Mouse (Mus musculus): Measurements from ENCODE around the gene Osbpl3. TPM values are rescaled to one million over a fixed set of nuclear protein-coding genes. Genes with fewer than 3 reads are reported as not detected.

Osbpl3 gene
- total and polyA plus RNA-seq, 3 experiments: 12.8 to 26.5 (median 25.4) TPM

DNA sequence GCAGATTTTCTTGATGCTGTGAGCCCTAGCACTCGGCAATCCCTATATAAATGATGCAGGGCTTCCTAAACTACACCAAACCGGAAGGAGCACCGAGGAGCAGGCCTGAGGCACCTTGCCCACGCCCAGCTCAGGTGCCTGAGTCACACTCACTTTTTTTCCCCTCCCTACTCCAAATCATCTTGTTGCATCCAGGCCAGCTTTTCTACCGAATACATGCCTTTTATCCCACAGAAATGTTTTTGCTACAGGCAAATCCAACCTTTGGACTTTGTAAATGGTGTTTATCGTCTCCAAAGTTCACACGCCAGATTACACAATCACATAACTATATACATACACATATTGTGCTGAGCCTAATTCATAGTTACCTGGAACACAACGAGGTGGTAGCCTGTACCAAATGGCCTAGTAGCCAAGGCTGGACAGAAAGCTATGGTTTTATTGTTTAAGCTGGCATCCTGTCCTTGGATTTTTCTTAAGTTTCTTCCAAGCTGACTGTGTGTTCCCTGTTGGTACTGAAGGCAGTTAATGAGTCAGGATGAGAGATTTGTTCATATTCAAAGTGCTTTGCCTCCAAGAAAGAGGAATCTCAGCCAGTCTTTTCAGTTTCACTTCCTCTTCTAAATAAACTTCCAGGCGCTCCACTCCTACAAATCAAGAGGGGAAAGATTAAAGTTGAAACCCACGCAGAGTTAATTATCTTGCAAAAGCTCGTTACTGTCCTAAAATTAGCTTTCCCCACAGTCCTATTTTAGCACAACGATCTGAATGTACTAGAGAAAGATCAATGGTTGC, 1.7 kb upstream of the Osbpl3 start:
- H3K4me1 ChIP-seq (ENCODE audit: control insufficient read depth, insufficient read depth, low read length): peaks cover 2% of the 10 kb centered on the region
- H3K9ac ChIP-seq (ENCODE audit: low read depth, low read length): no peak overlapping the region
- no peaks in the 10 kb centered on the region for H3K79me2 ChIP-seq (replicated peaks; ENCODE audit: control insufficient read depth, insufficient read depth, low read length)
- intact Hi-C loops (cut with DNase I): loop anchor here (5.0 kb wide), 4 partner anchors 45 to 145 kb away; no protein-coding TSS in a partner anchor
- TF ChIP-seq POLR2A (IDR thresholded peaks at IDR 0.05; ENCODE audit: insufficient read depth, low read depth, low read length) (no peak), CTCF (IDR thresholded peaks at IDR 0.05) (no peak), EP300 (IDR thresholded peaks at IDR 0.05; ENCODE audit: insufficient read depth, low read depth, low read length) (no peak)
- H3K27ac ChIP-seq: no peak overlapping the region
- DNase-seq: no peak
- H3K27me3 ChIP-seq (ENCODE audit: control insufficient read depth, insufficient read depth, low read length): no peaks in the 10 kb centered on the region
- H3K4me3 ChIP-seq: no peak overlapping the region
- H3K36me3 ChIP-seq (ENCODE audit: control insufficient read depth, insufficient read depth, low read length): no peaks in the 10 kb centered on the region
- WGBS: 76% methylated on average over 12 of the region's 12 CpGs

DNA sequence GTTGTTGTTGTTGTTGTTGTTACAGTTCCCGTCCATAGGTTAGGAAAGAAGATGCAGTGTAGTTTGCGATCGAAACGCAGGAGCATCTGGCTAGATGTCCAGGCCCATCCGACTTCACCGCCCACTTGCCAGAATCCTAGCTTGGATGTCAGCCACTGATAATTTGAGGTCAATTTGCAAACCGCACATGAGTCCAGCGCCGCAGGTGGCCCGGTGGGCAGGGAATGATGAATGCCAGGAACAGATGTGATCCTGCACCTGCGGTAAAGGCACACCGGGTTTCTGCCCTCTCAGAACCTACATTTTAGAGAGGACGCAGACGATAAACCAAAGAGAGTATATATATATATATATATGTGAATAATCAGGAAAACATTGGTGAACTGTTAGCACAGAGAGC, 705 bp upstream of the Osbpl3 start:
- DNase-seq: no peak
- Histone ChIP-seq H3K79me2 (replicated peaks; ENCODE audit: control insufficient read depth, insufficient read depth, low read length) (no peaks in the 10 kb centered on the region), H3K27me3 (ENCODE audit: control insufficient read depth, insufficient read depth, low read length) (no peaks in the 10 kb centered on the region), H3K27ac (no peak overlapping the region; the same call in 1 of the 2 replicates), H3K9ac (ENCODE audit: low read depth, low read length) (no peak overlapping the region), H3K36me3 (ENCODE audit: control insufficient read depth, insufficient read depth, low read length) (no peaks in the 10 kb centered on the region), H3K4me3 (no peak overlapping the region), H3K4me1 (ENCODE audit: control insufficient read depth, insufficient read depth, low read length) (peaks cover 2% of the 10 kb centered on the region)
- 70% methylated on average over 14 of the region's 14 CpGs for WGBS
- TF ChIP-seq EP300 (IDR thresholded peaks at IDR 0.05; ENCODE audit: insufficient read depth, low read depth, low read length) (no peak), POLR2A (IDR thresholded peaks at IDR 0.05; ENCODE audit: insufficient read depth, low read depth, low read length) (no peak), CTCF (IDR thresholded peaks at IDR 0.05) (no peak)
- intact Hi-C loops (cut with DNase I): loop anchor here (5.0 kb wide), 4 partner anchors 44 to 144 kb away; no protein-coding TSS in a partner anchor

DNA sequence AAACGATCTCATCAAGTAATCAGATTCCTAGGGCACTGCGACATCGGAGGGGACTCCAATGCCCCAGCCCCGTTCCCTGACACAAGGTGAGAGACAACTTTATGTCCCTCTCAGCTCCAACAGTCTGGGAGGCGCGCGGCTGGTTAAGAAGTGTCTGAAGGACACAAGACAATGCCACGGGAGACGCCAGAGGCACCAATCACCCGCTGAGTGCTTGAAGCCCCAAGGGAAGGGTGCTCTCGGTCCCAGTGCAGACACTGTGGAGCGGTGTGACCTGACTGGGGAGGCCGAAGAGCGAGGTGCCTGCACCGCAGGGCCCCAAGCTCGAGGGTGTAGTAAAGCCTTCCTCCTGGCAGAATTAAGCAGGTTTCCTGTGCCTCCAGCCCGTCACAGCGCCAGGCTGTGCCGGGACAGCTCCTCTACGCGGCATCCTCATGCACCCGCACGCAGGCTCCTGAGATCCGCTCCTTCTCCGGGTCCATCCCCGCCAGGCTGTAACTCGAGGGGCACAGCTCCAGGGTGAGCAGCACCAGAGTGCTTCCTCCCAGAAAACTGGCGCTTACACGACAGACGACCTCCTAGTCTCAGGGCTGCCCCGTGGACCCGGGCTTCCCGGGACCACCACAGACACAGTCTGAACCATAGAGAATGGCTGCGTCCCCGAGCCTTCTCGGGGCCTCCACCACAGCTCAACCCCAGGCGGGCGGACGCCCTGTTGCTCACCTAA, 736 bp downstream of the Osbpl3 start:
- Histone ChIP-seq H3K4me1 (ENCODE audit: control insufficient read depth, insufficient read depth, low read length) (peaks cover 2% of the 10 kb centered on the region), H3K27ac (peak overlapping the region; percentile 86), H3K79me2 (replicated peaks; ENCODE audit: control insufficient read depth, insufficient read depth, low read length) (no peaks in the 10 kb centered on the region), H3K27me3 (ENCODE audit: control insufficient read depth, insufficient read depth, low read length) (no peaks in the 10 kb centered on the region), H3K9ac (ENCODE audit: low read depth, low read length) (peak overlapping the region; percentile 63), H3K36me3 (ENCODE audit: control insufficient read depth, insufficient read depth, low read length) (no peaks in the 10 kb centered on the region), H3K4me3 (peak overlapping the region; percentile 70)
- intact Hi-C loops (cut with DNase I): loop anchor here (5.0 kb wide), 4 partner anchors 43 to 143 kb away; no protein-coding TSS in a partner anchor
- 0 out of 2 replicates have a peak, but pooled peaks have one; percentile 21 for TF ChIP-seq EP300 (IDR thresholded peaks at IDR 0.05; ENCODE audit: insufficient read depth, low read depth, low read length)
- TF ChIP-seq POLR2A (IDR thresholded peaks at IDR 0.05; ENCODE audit: insufficient read depth, low read depth, low read length): no peak
- under 1% methylated on average over 39 of the region's 39 CpGs for WGBS
- peak; percentile 62 to 69 for DNase-seq

DNA sequence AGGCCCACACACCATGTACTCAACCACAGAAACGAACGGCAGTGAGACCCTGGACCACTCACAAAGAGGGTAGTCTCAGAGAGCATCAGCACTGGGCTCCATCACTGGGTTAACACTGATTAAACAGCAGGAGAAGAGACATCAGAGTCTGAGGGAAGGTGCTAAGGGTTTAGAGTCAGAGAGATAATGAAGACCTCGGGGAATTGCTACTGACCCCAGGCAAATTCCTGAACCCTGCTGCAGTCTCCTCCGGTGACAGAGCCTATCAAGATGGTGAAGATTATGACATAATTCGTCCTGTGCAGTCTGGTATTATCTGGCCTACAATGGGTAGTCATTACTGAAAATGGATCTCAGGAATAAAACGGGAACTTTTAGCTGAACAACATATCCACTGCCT, 2.4 kb downstream of the Osbpl3 start:
- no peak for TF ChIP-seq EP300 (IDR thresholded peaks at IDR 0.05; ENCODE audit: insufficient read depth, low read depth, low read length)
- TF ChIP-seq CTCF (IDR thresholded peaks at IDR 0.05): no peak
- TF ChIP-seq POLR2A (IDR thresholded peaks at IDR 0.05; ENCODE audit: insufficient read depth, low read depth, low read length): no peak
- Histone ChIP-seq H3K36me3 (ENCODE audit: control insufficient read depth, insufficient read depth, low read length) (no peaks in the 10 kb centered on the region), H3K4me1 (ENCODE audit: control insufficient read depth, insufficient read depth, low read length) (peaks cover 2% of the 10 kb centered on the region), H3K4me3 (no peak overlapping the region), H3K79me2 (replicated peaks; ENCODE audit: control insufficient read depth, insufficient read depth, low read length) (no peaks in the 10 kb centered on the region; the same call in 1 of the 2 replicates), H3K27me3 (ENCODE audit: control insufficient read depth, insufficient read depth, low read length) (no peaks in the 10 kb centered on the region), H3K9ac (ENCODE audit: low read depth, low read length) (no peak overlapping the region), H3K27ac (no peak overlapping the region)
- 62% methylated on average over 6 of the region's 6 CpGs for WGBS
- no peak for DNase-seq
- intact Hi-C loops (cut with DNase I): no loop called here

DNA sequence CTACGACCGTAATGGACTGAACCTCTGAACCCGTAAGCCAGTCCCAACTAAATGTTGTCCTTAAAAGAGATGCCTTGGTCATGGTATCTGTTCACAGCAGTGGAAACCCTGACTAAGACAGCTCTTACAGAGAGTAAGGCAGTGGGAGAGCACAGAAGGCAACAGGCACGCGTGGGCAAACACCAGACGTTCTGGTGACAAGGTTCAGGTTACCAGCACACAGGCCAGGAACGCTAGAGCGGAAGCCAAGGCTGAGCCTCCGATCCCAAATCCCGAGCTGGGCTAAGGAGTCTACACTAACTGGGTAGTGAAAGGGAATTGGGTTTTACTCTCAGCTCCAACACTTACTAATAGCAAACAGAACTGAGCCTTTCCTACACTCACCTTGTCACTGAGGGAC, 3.8 kb downstream of the Osbpl3 start:
- WGBS: 92% methylated on average over 10 of the region's 10 CpGs
- peaks cover 1% of the 10 kb centered on the region; the same call in 1 of the 2 replicates for H3K79me2 ChIP-seq (replicated peaks; ENCODE audit: control insufficient read depth, insufficient read depth, low read length)
- no peak overlapping the region for H3K27ac ChIP-seq
- no peak overlapping the region for H3K4me3 ChIP-seq
- peaks cover 2% of the 10 kb centered on the region for H3K4me1 ChIP-seq (ENCODE audit: control insufficient read depth, insufficient read depth, low read length)
- TF ChIP-seq EP300 (IDR thresholded peaks at IDR 0.05; ENCODE audit: insufficient read depth, low read depth, low read length): no peak
- no peak for DNase-seq
- no peak overlapping the region for H3K9ac ChIP-seq (ENCODE audit: low read depth, low read length)
- no peaks in the 10 kb centered on the region for H3K27me3 ChIP-seq (ENCODE audit: control insufficient read depth, insufficient read depth, low read length)
- no peaks in the 10 kb centered on the region for H3K36me3 ChIP-seq (ENCODE audit: control insufficient read depth, insufficient read depth, low read length)
- intact Hi-C loops (cut with DNase I): no loop called here

DNA sequence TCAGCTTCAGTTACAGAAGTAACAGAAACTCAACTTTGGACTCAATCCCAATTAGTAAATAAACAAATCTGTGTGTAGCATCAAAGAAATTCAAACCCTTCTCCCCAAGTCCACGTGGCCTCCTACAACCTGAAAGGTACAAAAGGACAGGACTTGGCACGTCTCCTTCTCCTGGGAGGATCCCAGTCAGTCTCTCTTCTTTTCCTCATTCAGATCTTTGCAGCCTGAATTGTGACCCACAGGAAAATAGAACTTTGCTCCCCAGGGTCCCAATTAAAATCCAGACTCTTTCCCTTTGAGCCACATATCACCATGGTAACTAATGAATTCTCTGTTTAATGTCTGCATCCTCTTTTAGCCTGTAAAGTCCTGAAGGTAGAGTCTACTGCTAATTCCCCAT, 10.4 kb downstream of the Osbpl3 start:
- H3K4me1 ChIP-seq (ENCODE audit: control insufficient read depth, insufficient read depth, low read length): peaks cover 2% of the 10 kb centered on the region; the same call in 1 of the 2 replicates
- intact Hi-C loops (cut with DNase I): no loop called here
- 79% methylated on average over 2 of the region's 2 CpGs for WGBS

More for the DNA sequence above, 10.4 kb downstream of the Osbpl3 start:
- H3K79me2 ChIP-seq (replicated peaks; ENCODE audit: control insufficient read depth, insufficient read depth, low read length): peaks cover 1% of the 10 kb centered on the region
- no peak for TF ChIP-seq POLR2A (IDR thresholded peaks at IDR 0.05; ENCODE audit: insufficient read depth, low read depth, low read length)
- TF ChIP-seq CTCF (IDR thresholded peaks at IDR 0.05): no peak
- TF ChIP-seq EP300 (IDR thresholded peaks at IDR 0.05; ENCODE audit: insufficient read depth, low read depth, low read length): no peak
- DNase-seq: no peak
- H3K27me3 ChIP-seq (ENCODE audit: control insufficient read depth, insufficient read depth, low read length): no peaks in the 10 kb centered on the region
- H3K4me3 ChIP-seq: no peak overlapping the region
- H3K9ac ChIP-seq (ENCODE audit: low read depth, low read length): no peak overlapping the region
- H3K36me3 ChIP-seq (ENCODE audit: control insufficient read depth, insufficient read depth, low read length): no peaks in the 10 kb centered on the region
- H3K27ac ChIP-seq: no peak overlapping the region
